Mouse (Mus musculus): ENCODE measurements around the gene Adam12. TPM values are rescaled to one million over a fixed set of nuclear protein-coding genes. Genes with fewer than 3 reads are reported as not detected.

Adam12 gene
- polyA plus RNA-seq, 1 experiment from 2014 or later, result 50.9 TPM

GRCm38 (mm10) chr7:133858506-133858905 lies 373.4 kb downstream of the Adam12 start:
- TF ChIP-seq CTCF (IDR thresholded peaks at IDR 0.05; ENCODE audit: low read depth), result no peak

GRCm38 (mm10) chr7:133856278-133856677 lies 375.7 kb downstream of the Adam12 start:
- H3K4me1 ChIP-seq (ENCODE audit: insufficient read depth), result no peaks in the 10 kb centered on the region
- H3K9ac ChIP-seq, result no peak overlapping the region
- no peak overlapping the region for H3K27ac ChIP-seq (ENCODE audit: low read depth)
- no peak overlapping the region for H3K4me2 ChIP-seq
- DNase-seq, result peak; percentile 91
- WGBS, result 21% methylated on average over 3 of the region's 3 CpGs
- peak; percentile 65; the same call in 1 of the 2 replicates for ATAC-seq (ENCODE audit: insufficient read depth)
- H3K27me3 ChIP-seq (ENCODE audit: insufficient read depth, low read length), result no peaks in the 10 kb centered on the region
- H3K36me3 ChIP-seq (ENCODE audit: insufficient read depth), result no peaks in the 10 kb centered on the region
- no peak overlapping the region for H3K4me3 ChIP-seq (ENCODE audit: low read depth, low read length)
- peak; percentile 100 for TF ChIP-seq CTCF (IDR thresholded peaks at IDR 0.05; ENCODE audit: low read depth)
- no peaks in the 10 kb centered on the region for H3K9me3 ChIP-seq (ENCODE audit: low read depth, low read length)

More at GRCm38 (mm10) chr7:133858506-133858905, 373.4 kb downstream of the Adam12 start:
- Histone ChIP-seq H3K27me3 (ENCODE audit: insufficient read depth, low read length) (no peaks in the 10 kb centered on the region), H3K4me1 (ENCODE audit: insufficient read depth) (no peaks in the 10 kb centered on the region), H3K36me3 (ENCODE audit: insufficient read depth) (no peaks in the 10 kb centered on the region), H3K9ac (no peak overlapping the region), H3K4me2 (no peak overlapping the region), H3K9me3 (ENCODE audit: low read depth, low read length) (no peaks in the 10 kb centered on the region), H3K4me3 (ENCODE audit: low read depth, low read length) (no peak overlapping the region), H3K27ac (ENCODE audit: low read depth) (no peak overlapping the region)
- 81% methylated on average over 3 of the region's 3 CpGs for WGBS
- DNase-seq (peak; percentile 31), ATAC-seq (ENCODE audit: insufficient read depth) (no peak)

- Histone ChIP-seq H3K9ac (no peak overlapping the region), H3K4me2 (no peak overlapping the region), H3K27ac (ENCODE audit: low read depth) (no peak overlapping the region), H3K4me1 (ENCODE audit: insufficient read depth) (peaks cover 10% of the 10 kb centered on the region; the same call in 1 of the 2 replicates), H3K27me3 (ENCODE audit: insufficient read depth, low read length) (no peaks in the 10 kb centered on the region), H3K36me3 (ENCODE audit: insufficient read depth) (no peaks in the 10 kb centered on the region), H3K4me3 (ENCODE audit: low read depth, low read length) (no peak overlapping the region), H3K9me3 (ENCODE audit: low read depth, low read length) (no peaks in the 10 kb centered on the region)
- peak; percentile 46 for TF ChIP-seq CTCF (IDR thresholded peaks at IDR 0.05; ENCODE audit: low read depth)
- ATAC-seq (ENCODE audit: insufficient read depth) (no peak), DNase-seq (no peak)
Measured at GRCm38 (mm10) chr7:133850735-133851134, 381.2 kb downstream of the Adam12 start.

GRCm38 (mm10) chr7:133848180-133848579 lies 383.8 kb downstream of the Adam12 start:
- no peak for TF ChIP-seq CTCF (IDR thresholded peaks at IDR 0.05; ENCODE audit: low read depth)
- peak overlapping the region; percentile 21; the same call in 1 of the 2 replicates for H3K27ac ChIP-seq (ENCODE audit: low read depth)

DNA sequence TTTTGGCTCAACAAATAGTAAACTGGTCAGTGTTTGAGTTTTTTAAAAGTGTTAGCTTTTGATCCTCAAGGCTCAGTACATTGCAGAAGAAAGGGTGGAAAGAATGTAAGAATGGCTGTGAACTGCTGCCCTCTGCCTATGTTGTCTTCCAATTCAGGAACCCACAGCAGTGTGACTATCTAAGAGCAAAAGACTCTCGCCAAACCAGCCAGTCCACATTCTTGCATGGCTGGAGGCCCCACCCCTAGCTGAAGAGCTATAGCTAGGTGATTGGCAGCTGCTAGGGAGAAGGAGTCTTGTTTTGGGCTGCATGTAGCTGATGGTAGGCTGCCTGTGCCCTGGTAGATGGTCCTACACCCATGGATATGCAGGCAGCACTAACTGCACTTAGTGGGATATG lies 384.8 kb downstream of the Adam12 start:
- Histone ChIP-seq H3K4me3 (ENCODE audit: low read depth, low read length) (no peak overlapping the region), H3K9ac (no peak overlapping the region), H3K36me3 (ENCODE audit: insufficient read depth) (no peaks in the 10 kb centered on the region), H3K27me3 (ENCODE audit: insufficient read depth, low read length) (no peaks in the 10 kb centered on the region), H3K9me3 (ENCODE audit: low read depth, low read length) (no peaks in the 10 kb centered on the region), H3K27ac (ENCODE audit: low read depth) (peak overlapping the region; percentile 8; the same call in 1 of the 2 replicates), H3K4me1 (ENCODE audit: insufficient read depth) (peaks cover 13% of the 10 kb centered on the region; the same call in 1 of the 2 replicates), H3K4me2 (no peak overlapping the region)
- DNase-seq (peak; percentile 79), ATAC-seq (ENCODE audit: insufficient read depth) (peak; percentile 84)
- WGBS, result 31% methylated on average over 1 of the region's 1 CpGs
- TF ChIP-seq CTCF (IDR thresholded peaks at IDR 0.05; ENCODE audit: low read depth), result no peak

More at GRCm38 (mm10) chr7:133848180-133848579, 383.8 kb downstream of the Adam12 start:
- peak; percentile 66 for DNase-seq
- H3K27me3 ChIP-seq (ENCODE audit: insufficient read depth, low read length), result no peaks in the 10 kb centered on the region
- ATAC-seq (ENCODE audit: insufficient read depth), result peak; percentile 46; the same call in 1 of the 2 replicates
- no peaks in the 10 kb centered on the region for H3K36me3 ChIP-seq (ENCODE audit: insufficient read depth)
- peaks cover 12% of the 10 kb centered on the region; the same call in 1 of the 2 replicates for H3K4me1 ChIP-seq (ENCODE audit: insufficient read depth)
- H3K9ac ChIP-seq, result no peak overlapping the region
- H3K9me3 ChIP-seq (ENCODE audit: low read depth, low read length), result no peaks in the 10 kb centered on the region
- H3K4me2 ChIP-seq, result no peak overlapping the region
- H3K4me3 ChIP-seq (ENCODE audit: low read depth, low read length), result no peak overlapping the region
- 21% methylated on average over 2 of the region's 2 CpGs for WGBS

DNA sequence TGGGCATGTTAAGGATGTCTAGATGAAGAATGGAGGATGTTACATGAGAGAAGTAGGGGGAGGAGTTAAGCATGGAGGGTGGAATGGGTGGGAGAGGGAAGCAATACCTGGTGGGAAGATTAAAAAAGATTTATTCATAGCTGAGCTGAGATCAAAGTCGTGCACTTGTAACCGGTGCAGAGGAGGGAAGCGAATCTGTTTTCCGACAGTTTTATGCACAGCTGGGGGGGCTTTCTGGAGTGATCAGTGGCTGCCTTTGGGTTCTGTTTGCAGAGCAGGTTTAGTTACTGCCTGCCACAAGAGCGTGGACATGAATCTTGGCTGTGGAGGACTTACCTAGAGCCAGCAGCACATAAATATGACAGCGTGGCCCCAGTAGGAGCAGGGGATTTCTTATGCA lies 389.9 kb downstream of the Adam12 start:
- no peak for TF ChIP-seq CTCF (IDR thresholded peaks at IDR 0.05; ENCODE audit: low read depth)
- DNase-seq, result no peak
- Histone ChIP-seq H3K9ac (no peak overlapping the region), H3K4me1 (ENCODE audit: insufficient read depth) (0 out of 2 replicates have a peak, but pooled peaks cover 2% of the 10 kb centered on the region), H3K4me3 (ENCODE audit: low read depth, low read length) (no peak overlapping the region), H3K4me2 (no peak overlapping the region), H3K27me3 (ENCODE audit: insufficient read depth, low read length) (no peaks in the 10 kb centered on the region), H3K36me3 (ENCODE audit: insufficient read depth) (no peaks in the 10 kb centered on the region), H3K27ac (ENCODE audit: low read depth) (no peak overlapping the region), H3K9me3 (ENCODE audit: low read depth, low read length) (no peaks in the 10 kb centered on the region)
- 39% methylated on average over 6 of the region's 6 CpGs for WGBS
- ATAC-seq (ENCODE audit: insufficient read depth), result no peak

GRCm38 (mm10) chr7:133839546-133839945 lies 392.4 kb downstream of the Adam12 start:
- H3K4me1 ChIP-seq (ENCODE audit: insufficient read depth), result 0 out of 2 replicates have a peak, but pooled peaks cover 2% of the 10 kb centered on the region
- H3K27me3 ChIP-seq (ENCODE audit: insufficient read depth, low read length), result no peaks in the 10 kb centered on the region
- no peaks in the 10 kb centered on the region for H3K36me3 ChIP-seq (ENCODE audit: insufficient read depth)
- 63% methylated on average over 4 of the region's 4 CpGs for WGBS
- peak; percentile 27 for TF ChIP-seq CTCF (IDR thresholded peaks at IDR 0.05; ENCODE audit: low read depth)
- ATAC-seq (ENCODE audit: insufficient read depth) (no peak; the same call in 1 of the 2 replicates), DNase-seq (peak; percentile 34)
- no peak overlapping the region for H3K4me2 ChIP-seq
- no peak overlapping the region for H3K9ac ChIP-seq
- H3K4me3 ChIP-seq (ENCODE audit: low read depth, low read length), result no peak overlapping the region
- no peak overlapping the region for H3K27ac ChIP-seq (ENCODE audit: low read depth)
- no peaks in the 10 kb centered on the region for H3K9me3 ChIP-seq (ENCODE audit: low read depth, low read length)

Small RNA genes within 50 kb of the gene (microRNA-seq; reads per million reads assigned to microRNA genes)
- not detected for gene Gm23631 (ENCODE audit: borderline number of aligned reads)

Other genes starting within 250 kb of the Adam12 start
- gene D7Ertd443e, start 153.5 kb upstream of the Adam12 start, polyA plus RNA-seq (2014; fragmentation: Nextera tagmentation; extraction: Ambion mirVana), result 0.17 and 0.28 TPM in 2 replicates

Data from lung, embryonic 14.5 days (tissue).